Comparison of ENCODE assay signal across 16 mouse cellular contexts in genomic region chr8:9117809-9118737, GRCm38 (mm10).
DNase-seq lines count a peak whose midpoint lies in the region; ATAC-seq lines count a peak whose summit lies in the region.
"Had no signal": no experiment of that assay in that cellular context is flagged by ENCODE, and none has a peak within 500 bp of the region (broad histone marks: within the 10 kb centered on the region; RNA-seq: fewer than 3 reads in every experiment).

No protein-coding gene starts in this region.

- ATAC-seq in forebrain, embryonic 13.5 days = peak; percentile 16; the same call in 1 of the 2 replicates
- no peak for ATAC-seq in forebrain, embryonic 11.5 days (replicated peaks; ENCODE audit: low FRiP score)
- peak; percentile 62 for ATAC-seq in midbrain, embryonic 13.5 days
- ATAC-seq in midbrain, embryonic 11.5 days (ENCODE audit: low FRiP score) = no peak
- peak; percentile 58; the same call in 1 of the 2 replicates for ATAC-seq in neural tube, embryonic 14.5 days (ENCODE audit: low read depth)
- ATAC-seq: liver, postnatal 0 days had no signal

- no peaks in the 10 kb centered on the region for H3K4me1 ChIP-seq in forebrain, embryonic 13.5 days
- H3K4me1 ChIP-seq in forebrain, embryonic 11.5 days (replicated peaks; ENCODE audit: control insufficient read depth, insufficient read depth, low read length) = no peaks in the 10 kb centered on the region
- H3K4me1 ChIP-seq in midbrain, embryonic 13.5 days (replicated peaks) = no peaks in the 10 kb centered on the region; the same call in 1 of the 2 replicates
- H3K4me1 ChIP-seq in midbrain, embryonic 11.5 days (ENCODE audit: control insufficient read depth, insufficient read depth, low read length) = no peaks in the 10 kb centered on the region
- H3K4me1 ChIP-seq in neural tube, embryonic 14.5 days (ENCODE audit: control insufficient read depth, insufficient read depth, low read length) = no peaks in the 10 kb centered on the region
- H3K4me1 ChIP-seq: heart, embryonic 13.5 days had no signal

- H3K27me3 ChIP-seq in forebrain, embryonic 13.5 days = no peaks in the 10 kb centered on the region
- no peaks in the 10 kb centered on the region for H3K27me3 ChIP-seq in forebrain, embryonic 11.5 days (ENCODE audit: control insufficient read depth, insufficient read depth, low read length)
- H3K27me3 ChIP-seq in midbrain, embryonic 13.5 days = no peaks in the 10 kb centered on the region
- no peaks in the 10 kb centered on the region for H3K27me3 ChIP-seq in midbrain, embryonic 11.5 days (ENCODE audit: control insufficient read depth, insufficient read depth, low read length)
- no peaks in the 10 kb centered on the region for H3K27me3 ChIP-seq in neural tube, embryonic 14.5 days (ENCODE audit: control insufficient read depth, insufficient read depth, low read length)
- H3K27me3 ChIP-seq: heart, embryonic 13.5 days had no signal

- H3K4me3 ChIP-seq in forebrain, embryonic 13.5 days = no peak overlapping the region
- no peak overlapping the region for H3K4me3 ChIP-seq in forebrain, embryonic 11.5 days (ENCODE audit: low read depth, low read length)
- H3K4me3 ChIP-seq in midbrain, embryonic 13.5 days (replicated peaks) = no peak overlapping the region
- no peak overlapping the region for H3K4me3 ChIP-seq in midbrain, embryonic 11.5 days (ENCODE audit: low read depth, low read length)
- no peak overlapping the region for H3K4me3 ChIP-seq in neural tube, embryonic 14.5 days (ENCODE audit: low read depth, low read length)
- H3K4me3 ChIP-seq: heart, embryonic 13.5 days; layer of hippocampus, adult 2 months had no signal

- no peak overlapping the region for H3K9ac ChIP-seq in forebrain, embryonic 13.5 days
- H3K9ac ChIP-seq in forebrain, embryonic 11.5 days (ENCODE audit: low read length) = no peak overlapping the region
- no peak overlapping the region for H3K9ac ChIP-seq in midbrain, embryonic 13.5 days (replicated peaks)
- no peak overlapping the region for H3K9ac ChIP-seq in midbrain, embryonic 11.5 days (ENCODE audit: low read length)
- no peak overlapping the region for H3K9ac ChIP-seq in neural tube, embryonic 14.5 days (replicated peaks; ENCODE audit: low read depth, low read length)
- H3K9ac ChIP-seq: heart, embryonic 13.5 days; liver, postnatal 0 days had no signal

- H3K27ac ChIP-seq in forebrain, embryonic 13.5 days = no peak overlapping the region
- no peak overlapping the region for H3K27ac ChIP-seq in forebrain, embryonic 11.5 days (ENCODE audit: low read depth, low read length)
- peak overlapping the region; percentile 57 for H3K27ac ChIP-seq in midbrain, embryonic 13.5 days
- no peak overlapping the region for H3K27ac ChIP-seq in midbrain, embryonic 11.5 days (ENCODE audit: low read depth, low read length)
- H3K27ac ChIP-seq in neural tube, embryonic 14.5 days (ENCODE audit: low read depth, low read length) = no peak overlapping the region
- H3K27ac ChIP-seq: heart, embryonic 13.5 days; layer of hippocampus, adult 2 months; macrophage; stomach, postnatal 0 days had no signal

- 87% methylated on average over 27 of the region's 27 CpGs for WGBS in forebrain, embryonic 13.5 days
- WGBS in forebrain, embryonic 11.5 days = 92% methylated on average over 27 of the region's 27 CpGs
- WGBS in midbrain, embryonic 13.5 days = 70% methylated on average over 27 of the region's 27 CpGs
- 88% methylated on average over 27 of the region's 27 CpGs for WGBS in midbrain, embryonic 11.5 days
- WGBS in neural tube, embryonic 14.5 days = 57% methylated on average over 27 of the region's 27 CpGs

- H3K4me2 ChIP-seq in forebrain, embryonic 13.5 days = no peak overlapping the region
- no peak overlapping the region for H3K4me2 ChIP-seq in forebrain, embryonic 11.5 days (ENCODE audit: low read depth, low read length, severe bottlenecking)
- peak overlapping the region; percentile 23 for H3K4me2 ChIP-seq in midbrain, embryonic 13.5 days (replicated peaks)
- H3K4me2 ChIP-seq in midbrain, embryonic 11.5 days = no peak overlapping the region
- H3K4me2 ChIP-seq in neural tube, embryonic 14.5 days (ENCODE audit: low read depth, low read length) = no peak overlapping the region
- H3K4me2 ChIP-seq: heart, embryonic 13.5 days had no signal

- H3K9me3 ChIP-seq in forebrain, embryonic 13.5 days (replicated peaks) = no peaks in the 10 kb centered on the region
- H3K9me3 ChIP-seq in forebrain, embryonic 11.5 days (ENCODE audit: control insufficient read depth, low read length) = no peaks in the 10 kb centered on the region; the same call in 1 of the 2 replicates
- H3K9me3 ChIP-seq in midbrain, embryonic 13.5 days = no peaks in the 10 kb centered on the region
- H3K9me3 ChIP-seq in midbrain, embryonic 11.5 days (ENCODE audit: control insufficient read depth, low read length) = no peaks in the 10 kb centered on the region
- no peaks in the 10 kb centered on the region for H3K9me3 ChIP-seq in neural tube, embryonic 14.5 days (ENCODE audit: control insufficient read depth, low read length)

- no peak for DNase-seq in forebrain, embryonic 11.5 days (ENCODE audit: low spot score)
- DNase-seq in midbrain, embryonic 11.5 days (ENCODE audit: low spot score, missing footprints) = no peak
- DNase-seq in kidney, postnatal 14 days = peak; percentile 54
- DNase-seq in thymus, adult 18-20 months = no peak
- no peak for DNase-seq in spleen, adult 18-20 months
- DNase-seq: cerebellum, adult 9-11 months; gastrocnemius, postnatal 25 days; liver, postnatal 0 days; right cerebral cortex, adult 18-20 months had no signal

- no peaks in the 10 kb centered on the region for H3K36me3 ChIP-seq in forebrain, embryonic 13.5 days (ENCODE audit: poor library complexity, severe bottlenecking)
- H3K36me3 ChIP-seq in forebrain, embryonic 11.5 days (ENCODE audit: control insufficient read depth, insufficient read depth, low read length) = no peaks in the 10 kb centered on the region
- no peaks in the 10 kb centered on the region for H3K36me3 ChIP-seq in midbrain, embryonic 13.5 days
- no peaks in the 10 kb centered on the region for H3K36me3 ChIP-seq in midbrain, embryonic 11.5 days (ENCODE audit: control insufficient read depth, insufficient read depth, low read length)
- H3K36me3 ChIP-seq in neural tube, embryonic 14.5 days (ENCODE audit: control insufficient read depth, insufficient read depth, low read length) = no peaks in the 10 kb centered on the region
- H3K36me3 ChIP-seq: heart, embryonic 13.5 days had no signal

Comparison
In these comparisons a context has a peak if more than half of its experiments do, and no peak if none do; other contexts are left out.
1. ATAC-seq: peak in forebrain, embryonic 13.5 days (single experiment), midbrain, embryonic 13.5 days (single experiment) and neural tube, embryonic 14.5 days (single experiment); none in forebrain, embryonic 11.5 days (single experiment) and midbrain, embryonic 11.5 days (single experiment).